Mouse (Mus musculus) hindbrain, postnatal 0 days (tissue): ENCODE measurements around the gene Vmp1. TPM values are rescaled to one million over a fixed set of nuclear protein-coding genes. Genes with fewer than 3 reads are reported as not detected.

Experiments used
- ATAC-seq: fragments of 200-750 bp; cut with Nextera tagmentation; 2 replicates; pipeline ENCODE4 v1.8.0; 2017; ENCODE audit warnings: mild to moderate bottlenecking, moderate TSS enrichment, moderate library complexity
- DNase-seq: peaks from one replicate; pipeline ENCODE4 v3.0.0-alpha.2; 2015; ENCODE audit warnings: low spot score
- H3K27ac ChIP-seq: fragments of 300-500 bp; sonication (generic); 2 replicates; pipeline ENCODE4 v1.5.1; 2014; ENCODE audit warnings: mild to moderate bottlenecking
- H3K27me3 ChIP-seq: fragments of 300-500 bp; sonication (generic); 2 replicates; pipeline ENCODE4 v1.6.1; 2014; ENCODE audit warnings: low read length, mixed read lengths; ENCODE audit not compliant: insufficient read depth
- H3K36me3 ChIP-seq: fragments of 300-500 bp; sonication (generic); 2 replicates; pipeline ENCODE4 v1.6.1; 2014; ENCODE audit warnings: low read length, mixed read lengths; ENCODE audit not compliant: insufficient read depth
- H3K4me1 ChIP-seq: fragments of 300-500 bp; sonication (generic); 2 replicates; pipeline ENCODE4 v1.6.1; 2014; ENCODE audit warnings: antibody characterized with exemption, low read length, mixed read lengths; ENCODE audit not compliant: insufficient read depth
- H3K4me2 ChIP-seq: fragments of 300-500 bp; sonication (generic); 2 replicates; pipeline ENCODE4 v1.6.1; 2014; ENCODE audit warnings: low read depth, mild to moderate bottlenecking, low read length, moderate library complexity, mixed read lengths
- H3K4me3 ChIP-seq: fragments of 300-500 bp; sonication (generic); 2 replicates; pipeline ENCODE4 v1.5.1; 2014; ENCODE audit warnings: low read length
- H3K9ac ChIP-seq: fragments of 300-500 bp; sonication (generic); replicated peaks from 2 replicates; pipeline ENCODE4 v1.6.1; 2014; ENCODE audit warnings: mild to moderate bottlenecking, low read length, moderate library complexity, mixed read lengths
- H3K9me3 ChIP-seq: fragments of 300-500 bp; sonication (generic); 2 replicates; pipeline ENCODE4 v1.6.1; 2016; ENCODE audit warnings: low read length, mixed read lengths
- CTCF ChIP-seq: IDR thresholded peaks from 2 replicates; pipeline ENCODE4 v1.5.1; 2016; ENCODE audit warnings: antibody characterized with exemption, control low read depth, low read depth
- WGBS: fragments of 180-500 bp; shearing (Covaris S2); extraction: QIAGEN DNeasy Blood & Tissue Kit; methylation state at CpG from one replicate; pipeline ENCODE4 v1.1.7; 2014; 5-methylcytosine and 5-hydroxymethylcytosine counted together
- polyA plus RNA-seq: library from polyadenylated mRNA; unstranded; fragments of >200 nt; fragmentation: Nextera tagmentation; extraction: Ambion mirVana; gene quantifications from 2 replicates; pipeline ENCODE4 v1.2.1, GENCODE M21; 2015
- total RNA-seq: library from RNA; depleted of rRNA; stranded (reverse); fragments of >200 nt; gene quantifications from 2 replicates; pipeline ENCODE4 v1.2.3, GENCODE M21; 2014

Vmp1 gene
- total and polyA plus RNA-seq, 2 experiments from 2014 or later: 51.6 to 129 TPM

- WGBS: 78% methylated on average over 2 of the region's 2 CpGs
- no peaks in the 10 kb centered on the region for H3K36me3 ChIP-seq
- no peak overlapping the region for H3K4me2 ChIP-seq
- H3K4me1 ChIP-seq: no peaks in the 10 kb centered on the region
- no peak overlapping the region for H3K9ac ChIP-seq
- no peak for TF ChIP-seq CTCF
- H3K27me3 ChIP-seq: no peaks in the 10 kb centered on the region
- ATAC-seq (no peak), DNase-seq (no peak)
- H3K27ac ChIP-seq: no peak overlapping the region
- H3K4me3 ChIP-seq: no peak overlapping the region
- H3K9me3 ChIP-seq: no peaks in the 10 kb centered on the region
These were observed 69.5 kb downstream of the Vmp1 start for GRCm38 (mm10) chr11:86614056-86614530.

- Histone ChIP-seq H3K27me3 (no peaks in the 10 kb centered on the region), H3K9me3 (no peaks in the 10 kb centered on the region), H3K4me2 (no peak overlapping the region), H3K36me3 (peaks cover 1% of the 10 kb centered on the region; the same call in 1 of the 2 replicates), H3K4me1 (no peaks in the 10 kb centered on the region), H3K9ac (no peak overlapping the region), H3K4me3 (no peak overlapping the region), H3K27ac (no peak overlapping the region)
- ATAC-seq: no peak
- TF ChIP-seq CTCF: no peak
- no peak for DNase-seq
- WGBS: 97% methylated on average over 1 of the region's 1 CpGs
These were observed 71.6 kb downstream of the Vmp1 start for GRCm38 (mm10) chr11:86611991-86612390.

GRCm38 (mm10) chr11:86610239-86610638, 73.4 kb downstream of the Vmp1 start:
- no peaks in the 10 kb centered on the region for H3K27me3 ChIP-seq
- H3K9me3 ChIP-seq: no peaks in the 10 kb centered on the region
- H3K4me1 ChIP-seq: no peaks in the 10 kb centered on the region
- DNase-seq (no peak), ATAC-seq (no peak)
- TF ChIP-seq CTCF: no peak
- WGBS: 92% methylated on average over 3 of the region's 3 CpGs
- no peak overlapping the region for H3K27ac ChIP-seq
- H3K9ac ChIP-seq: no peak overlapping the region
- H3K36me3 ChIP-seq: peaks cover 13% of the 10 kb centered on the region
- no peak overlapping the region for H3K4me3 ChIP-seq
- H3K4me2 ChIP-seq: no peak overlapping the region

GRCm38 (mm10) chr11:86607808-86608350, 75.8 kb downstream of the Vmp1 start:
- Histone ChIP-seq H3K27ac (no peak overlapping the region), H3K9ac (no peak overlapping the region), H3K36me3 (peaks cover 20% of the 10 kb centered on the region), H3K27me3 (no peaks in the 10 kb centered on the region), H3K9me3 (no peaks in the 10 kb centered on the region), H3K4me2 (no peak overlapping the region), H3K4me1 (no peaks in the 10 kb centered on the region), H3K4me3 (no peak overlapping the region)
- ATAC-seq: no peak
- no peak for TF ChIP-seq CTCF
- WGBS: 91% methylated on average over 2 of the region's 2 CpGs
- DNase-seq: no peak

GRCm38 (mm10) chr11:86606621-86607339, 76.9 kb downstream of the Vmp1 start:
- no peak overlapping the region for H3K27ac ChIP-seq
- H3K9ac ChIP-seq: no peak overlapping the region
- 94% methylated on average over 2 of the region's 2 CpGs for WGBS
- no peak for DNase-seq
- no peak overlapping the region for H3K4me2 ChIP-seq
- H3K4me1 ChIP-seq: no peaks in the 10 kb centered on the region
- no peaks in the 10 kb centered on the region for H3K9me3 ChIP-seq
- ATAC-seq: no peak
- TF ChIP-seq CTCF: no peak
- H3K36me3 ChIP-seq: peaks cover 20% of the 10 kb centered on the region
- H3K4me3 ChIP-seq: no peak overlapping the region
- H3K27me3 ChIP-seq: no peaks in the 10 kb centered on the region

- Histone ChIP-seq H3K4me1 (no peaks in the 10 kb centered on the region), H3K9ac (no peak overlapping the region), H3K9me3 (no peaks in the 10 kb centered on the region), H3K36me3 (peaks cover 20% of the 10 kb centered on the region), H3K27ac (no peak overlapping the region), H3K27me3 (no peaks in the 10 kb centered on the region), H3K4me3 (no peak overlapping the region), H3K4me2 (no peak overlapping the region)
- ATAC-seq (no peak), DNase-seq (no peak)
- TF ChIP-seq CTCF: no peak
- WGBS: 91% methylated on average over 5 of the region's 5 CpGs
These were observed 78.7 kb downstream of the Vmp1 start for GRCm38 (mm10) chr11:86604732-86605520.
